Mouse (Mus musculus) bone marrow macrophage, adult 2 months (primary cell): ENCODE data around the gene H2-M10.6.

ENCODE experiments used
- CTCF ChIP-seq: IDR thresholded peaks from 2 replicates; pipeline ENCODE4 v1.5.1; 2012; ENCODE audit warnings: low read depth, mild to moderate bottlenecking, low read length, moderate library complexity
- POLR2A ChIP-seq: IDR thresholded peaks from 2 replicates; pipeline ENCODE4 v1.6.1; 2012; ENCODE audit warnings: mild to moderate bottlenecking, low read depth, low read length, borderline replicate concordance

DNA sequence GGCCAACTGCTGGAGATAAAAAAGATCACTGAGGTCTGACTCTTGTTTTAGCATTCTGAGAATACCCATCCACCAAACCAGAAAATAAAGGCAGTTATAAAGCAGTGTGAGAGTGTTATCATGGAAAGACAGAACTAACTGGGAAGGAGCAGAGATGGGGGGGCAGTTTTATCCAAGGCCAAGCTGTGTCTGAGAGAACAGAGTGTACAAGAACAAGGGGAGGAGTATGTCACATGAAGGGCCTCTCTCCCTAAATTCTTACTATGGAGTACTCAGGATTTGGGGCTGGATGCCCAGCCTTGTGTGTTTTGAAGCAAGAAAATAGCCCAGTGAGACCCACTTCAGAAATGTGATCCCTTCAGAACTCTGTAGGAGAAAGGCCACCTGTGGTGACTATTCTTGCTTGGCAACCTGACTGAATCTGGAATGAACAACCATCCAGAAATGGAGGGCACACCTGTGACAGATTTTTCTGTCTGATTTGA is 29.0 kb downstream of the H2-M10.6 start:
- TF ChIP-seq POLR2A (no peak), CTCF (no peak)
